Mouse (Mus musculus) lung, postnatal 0 days (tissue): ENCODE data around the gene Mapk8ip3.

Experiments used
- CTCF ChIP-seq: IDR thresholded peaks from 2 replicates; pipeline ENCODE4 v1.5.1; 2016; ENCODE audit warnings: antibody characterized with exemption, mild to moderate bottlenecking
- EP300 ChIP-seq: IDR thresholded peaks from 2 replicates; pipeline ENCODE4 v1.6.1; 2016; ENCODE audit warnings: antibody characterized with exemption, mild to moderate bottlenecking, control low read depth

GRCm38 (mm10) chr17:24865776-24866175 lies 71.0 kb downstream of the Mapk8ip3 start, which contains the start of gene Igfals:
- TF ChIP-seq CTCF = no peak
- TF ChIP-seq EP300 = no peak
